12 mouse cellular contexts compared by ENCODE assay signal in genomic region chr1:186413886-186414245, GRCm38 (mm10).
DNase-seq lines count a peak whose midpoint lies in the region; ATAC-seq and TF ChIP-seq lines count a peak whose summit lies in the region.
"Had no signal": no experiment of that assay in that cellular context is flagged by ENCODE, and none has a peak within 500 bp of the region (broad histone marks: within the 10 kb centered on the region; RNA-seq: fewer than 3 reads in every experiment).

No protein-coding gene starts in this region.

- no peak for TF ChIP-seq POLR2A in cerebellum, adult 2 months (IDR thresholded peaks at IDR 0.05; ENCODE audit: borderline replicate concordance, insufficient read depth, low read length)

- no peak for ATAC-seq in embryonic facial prominence, embryonic 11.5 days (replicated peaks; ENCODE audit: insufficient number of reproducible peaks, low FRiP score, low TSS enrichment, low read depth)
- ATAC-seq in lung, embryonic 16.5 days (ENCODE audit: low read depth): peak; percentile 8; the same call in 1 of the 2 replicates

- DNase-seq in embryonic facial prominence, embryonic 11.5 days (ENCODE audit: low spot score): no peak
- DNase-seq in embryonic facial prominence, embryonic 10.5 days (ENCODE audit: low spot score): no peak
- no peak for DNase-seq in lung, postnatal 14 days
- DNase-seq in heart, postnatal 36 days: peak; percentile 20 to 43
- DNase-seq in right cerebral cortex, postnatal 4 days: no peak
- no peak for DNase-seq in cerebellum, adult 2 months
- DNase-seq in thymus, postnatal 36 days: no peak
- DNase-seq: adrenal gland, postnatal 36 days; kidney, adult 8-10 months had no signal

- no peak overlapping the region for H3K4me2 ChIP-seq in embryonic facial prominence, embryonic 11.5 days (ENCODE audit: low read depth, low read length)
- no peak overlapping the region for H3K4me2 ChIP-seq in lung, embryonic 16.5 days (ENCODE audit: low read depth, low read length)
- H3K4me2 ChIP-seq: hindbrain, embryonic 12.5 days had no signal

- intact Hi-C loops in heart, postnatal 36 days (cut with DNase I): no loop called here

- WGBS in embryonic facial prominence, embryonic 11.5 days: 85% methylated on average over 6 of the region's 6 CpGs
- WGBS in embryonic facial prominence, embryonic 10.5 days: 91% methylated on average over 6 of the region's 6 CpGs
- WGBS in lung, embryonic 16.5 days: 66% methylated on average over 6 of the region's 6 CpGs
- WGBS in cerebellum, adult 2 months: 92% methylated on average over 6 of the region's 6 CpGs

- no peak overlapping the region for H3K4me3 ChIP-seq in embryonic facial prominence, embryonic 11.5 days (ENCODE audit: low read depth, low read length)
- no peak overlapping the region for H3K4me3 ChIP-seq in embryonic facial prominence, embryonic 10.5 days
- H3K4me3 ChIP-seq in lung, embryonic 16.5 days (ENCODE audit: low read length): no peak overlapping the region
- no peak overlapping the region for H3K4me3 ChIP-seq in cerebellum, adult 2 months (replicated peaks; ENCODE audit: insufficient read depth, low read depth, low read length)
- H3K4me3 ChIP-seq: hindbrain, embryonic 12.5 days; myocyte had no signal

- no peaks in the 10 kb centered on the region for H3K27me3 ChIP-seq in embryonic facial prominence, embryonic 11.5 days (ENCODE audit: control insufficient read depth, insufficient read depth, low read length)
- no peaks in the 10 kb centered on the region for H3K27me3 ChIP-seq in embryonic facial prominence, embryonic 10.5 days (replicated peaks; ENCODE audit: low read depth, poor library complexity, severe bottlenecking)
- no peaks in the 10 kb centered on the region for H3K27me3 ChIP-seq in lung, embryonic 16.5 days (ENCODE audit: control insufficient read depth, insufficient read depth, low read depth, low read length)
- no peaks in the 10 kb centered on the region; the same call in 1 of the 2 replicates for H3K27me3 ChIP-seq in cerebellum, adult 2 months (ENCODE audit: control insufficient read depth, insufficient read depth, low read length)
- H3K27me3 ChIP-seq: hindbrain, embryonic 12.5 days had no signal

- H3K9ac ChIP-seq in embryonic facial prominence, embryonic 11.5 days (replicated peaks; ENCODE audit: low read length): no peak overlapping the region
- no peak overlapping the region for H3K9ac ChIP-seq in lung, embryonic 16.5 days (ENCODE audit: low read length)
- H3K9ac ChIP-seq: hindbrain, embryonic 12.5 days had no signal

- no peak for TF ChIP-seq CTCF in cerebellum, adult 2 months (IDR thresholded peaks at IDR 0.05; ENCODE audit: borderline replicate concordance, insufficient read depth, low read depth, low read length)

- H3K27ac ChIP-seq in embryonic facial prominence, embryonic 11.5 days (replicated peaks; ENCODE audit: low read depth, low read length): peak overlapping the region; percentile 10; the same call in 1 of the 2 replicates
- H3K27ac ChIP-seq in embryonic facial prominence, embryonic 10.5 days (replicated peaks): no peak overlapping the region; the same call in 1 of the 2 replicates
- peak overlapping the region; percentile 72; the same call in 1 of the 2 replicates for H3K27ac ChIP-seq in lung, embryonic 16.5 days (ENCODE audit: low read length)
- no peak overlapping the region for H3K27ac ChIP-seq in cerebellum, adult 2 months (ENCODE audit: insufficient read depth, low read length)

- no peaks in the 10 kb centered on the region for H3K36me3 ChIP-seq in embryonic facial prominence, embryonic 11.5 days (replicated peaks; ENCODE audit: control insufficient read depth, insufficient read depth, low read depth, low read length)
- H3K36me3 ChIP-seq in embryonic facial prominence, embryonic 10.5 days (replicated peaks): no peaks in the 10 kb centered on the region
- no peaks in the 10 kb centered on the region for H3K36me3 ChIP-seq in lung, embryonic 16.5 days (ENCODE audit: control insufficient read depth, insufficient read depth, low read length)
- H3K36me3 ChIP-seq: hindbrain, embryonic 12.5 days had no signal

- no peaks in the 10 kb centered on the region; the same call in 1 of the 2 replicates for H3K4me1 ChIP-seq in embryonic facial prominence, embryonic 11.5 days (ENCODE audit: control insufficient read depth, insufficient read depth, low read length)
- H3K4me1 ChIP-seq in embryonic facial prominence, embryonic 10.5 days: peaks cover 24% of the 10 kb centered on the region
- H3K4me1 ChIP-seq in lung, embryonic 16.5 days (replicated peaks; ENCODE audit: control insufficient read depth, insufficient read depth, low read length): peaks cover 28% of the 10 kb centered on the region
- peaks cover 12% of the 10 kb centered on the region for H3K4me1 ChIP-seq in cerebellum, adult 2 months (ENCODE audit: control insufficient read depth, insufficient read depth, low read length)

- H3K9me3 ChIP-seq in embryonic facial prominence, embryonic 11.5 days (replicated peaks; ENCODE audit: control insufficient read depth, low read length): no peaks in the 10 kb centered on the region
- no peaks in the 10 kb centered on the region for H3K9me3 ChIP-seq in embryonic facial prominence, embryonic 10.5 days
- H3K9me3 ChIP-seq in lung, embryonic 16.5 days (ENCODE audit: control insufficient read depth, low read length): no peaks in the 10 kb centered on the region
- H3K9me3 ChIP-seq: hindbrain, embryonic 12.5 days had no signal

Comparison
In these comparisons a context has a peak if more than half of its experiments do, and no peak if none do; other contexts are left out.
1. H3K27ac ChIP-seq: peak in embryonic facial prominence, embryonic 11.5 days (single experiment) and lung, embryonic 16.5 days (single experiment); none in embryonic facial prominence, embryonic 10.5 days (single experiment) and cerebellum, adult 2 months (single experiment).
2. DNase-seq: peak in heart, postnatal 36 days (2 of 2); none in embryonic facial prominence, embryonic 11.5 days (single experiment), embryonic facial prominence, embryonic 10.5 days (single experiment), lung, postnatal 14 days (single experiment), right cerebral cortex, postnatal 4 days (single experiment), cerebellum, adult 2 months (0 of 2) and thymus, postnatal 36 days (0 of 2).